Mouse (Mus musculus): ENCODE data around the gene Ppm1n. TPM values are rescaled to one million over a fixed set of nuclear protein-coding genes. Genes with fewer than 3 reads are reported as not detected.

Gene Ppm1n
- polyA plus RNA-seq (2014; fragmentation: Illumina TruSeq; extraction: RNeasy Lipid Tissue Mini Kit (QIAGEN cat#74804); ENCODE audit: low read depth, low replicate concordance), result not detected

DNA sequence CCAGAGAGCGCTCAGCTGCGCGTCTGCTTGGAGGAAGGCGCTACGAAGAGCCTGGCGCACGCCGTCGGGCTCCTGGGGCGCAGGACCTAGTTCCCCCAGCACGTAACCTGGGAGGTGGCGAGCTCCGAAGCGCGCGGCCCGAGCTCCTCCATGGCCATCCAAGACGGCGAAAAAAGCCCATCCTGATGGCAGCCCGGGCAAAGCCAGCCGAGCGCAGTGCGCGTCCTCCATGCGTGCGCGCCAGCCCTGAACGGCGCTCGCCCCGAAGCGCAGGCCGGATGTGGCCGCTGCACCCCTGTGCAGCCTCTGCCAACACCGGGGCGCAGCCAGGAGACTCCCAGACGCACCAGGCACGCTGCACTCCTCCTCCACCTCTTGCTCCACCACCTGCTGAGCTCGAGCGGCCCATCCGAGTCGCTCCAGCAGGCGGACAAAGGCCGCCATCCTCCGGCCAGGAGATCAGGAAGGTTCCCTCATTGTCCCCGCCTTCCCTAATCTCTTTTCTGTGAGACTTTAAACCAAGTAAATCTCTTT, at the start of gene Ppm1n:
Ppm1n (minus strand) TSS at position 484 of the 534 bp plus-strand sequence.

DNA sequence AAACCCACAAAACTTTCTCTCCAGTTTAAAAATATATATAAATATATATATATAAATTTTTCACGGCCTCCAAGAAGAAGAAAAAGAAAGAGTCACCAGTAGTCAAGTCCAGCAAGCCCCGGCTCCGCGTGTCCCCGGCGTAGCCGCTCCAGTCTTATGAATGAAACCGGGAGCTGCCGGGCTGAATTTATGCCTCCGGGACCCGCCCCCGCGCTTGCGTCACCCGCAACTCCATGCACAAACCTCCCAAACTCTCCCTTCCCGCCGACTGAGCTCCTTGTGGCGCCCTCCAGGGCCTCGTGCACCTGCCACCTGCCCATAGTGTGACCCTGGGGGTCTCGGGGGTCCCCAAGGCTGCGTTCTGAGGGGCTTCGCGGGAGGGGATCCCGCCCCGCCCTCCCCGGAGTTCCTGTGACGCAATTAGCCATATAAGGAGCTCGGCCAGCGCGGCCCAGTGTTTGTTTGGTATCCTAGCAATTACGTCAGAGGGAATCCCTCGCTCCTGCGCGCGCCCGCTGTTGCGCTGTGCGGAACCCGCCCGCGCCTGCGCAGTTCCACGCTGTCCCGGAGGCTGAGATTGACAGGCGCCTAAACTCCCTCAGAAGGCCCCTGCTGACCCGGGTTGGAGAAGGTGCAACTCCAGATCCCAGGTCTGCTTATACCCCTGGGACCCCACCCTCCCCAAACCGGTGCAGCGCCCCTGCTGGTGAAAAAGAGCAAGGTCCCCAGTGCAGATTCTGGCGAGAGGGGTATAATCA, 30.2 kb upstream of the Ppm1n start, which contains the start of gene Fosb:
Fosb (minus strand) TSS at position 168 of the 758 bp plus-strand sequence.

DNA sequence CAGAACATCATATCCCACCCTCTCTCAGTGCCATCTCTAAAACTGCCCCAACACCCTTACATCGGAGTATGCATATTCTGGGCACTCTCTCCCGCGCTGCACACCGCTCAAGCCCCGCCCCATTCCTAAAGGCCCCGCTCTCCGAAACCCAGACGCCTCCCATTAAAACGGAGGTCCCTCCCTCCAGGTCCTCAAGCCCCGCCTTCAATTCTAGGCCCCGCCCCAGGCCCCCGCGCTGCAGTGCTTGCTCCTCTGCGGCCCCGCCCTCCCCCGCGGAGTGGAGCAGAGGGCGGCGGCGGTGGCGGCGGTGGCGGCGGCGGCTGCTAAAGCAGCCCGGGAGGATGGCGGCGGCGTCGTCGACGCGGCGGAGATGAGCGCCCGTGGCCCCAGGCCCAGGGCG, 2.5 kb upstream of the Ppm1n start, which contains the start of gene Rtn2:
Rtn2 (plus strand) TSS at position 240 of the 400 bp plus-strand sequence.

DNA sequence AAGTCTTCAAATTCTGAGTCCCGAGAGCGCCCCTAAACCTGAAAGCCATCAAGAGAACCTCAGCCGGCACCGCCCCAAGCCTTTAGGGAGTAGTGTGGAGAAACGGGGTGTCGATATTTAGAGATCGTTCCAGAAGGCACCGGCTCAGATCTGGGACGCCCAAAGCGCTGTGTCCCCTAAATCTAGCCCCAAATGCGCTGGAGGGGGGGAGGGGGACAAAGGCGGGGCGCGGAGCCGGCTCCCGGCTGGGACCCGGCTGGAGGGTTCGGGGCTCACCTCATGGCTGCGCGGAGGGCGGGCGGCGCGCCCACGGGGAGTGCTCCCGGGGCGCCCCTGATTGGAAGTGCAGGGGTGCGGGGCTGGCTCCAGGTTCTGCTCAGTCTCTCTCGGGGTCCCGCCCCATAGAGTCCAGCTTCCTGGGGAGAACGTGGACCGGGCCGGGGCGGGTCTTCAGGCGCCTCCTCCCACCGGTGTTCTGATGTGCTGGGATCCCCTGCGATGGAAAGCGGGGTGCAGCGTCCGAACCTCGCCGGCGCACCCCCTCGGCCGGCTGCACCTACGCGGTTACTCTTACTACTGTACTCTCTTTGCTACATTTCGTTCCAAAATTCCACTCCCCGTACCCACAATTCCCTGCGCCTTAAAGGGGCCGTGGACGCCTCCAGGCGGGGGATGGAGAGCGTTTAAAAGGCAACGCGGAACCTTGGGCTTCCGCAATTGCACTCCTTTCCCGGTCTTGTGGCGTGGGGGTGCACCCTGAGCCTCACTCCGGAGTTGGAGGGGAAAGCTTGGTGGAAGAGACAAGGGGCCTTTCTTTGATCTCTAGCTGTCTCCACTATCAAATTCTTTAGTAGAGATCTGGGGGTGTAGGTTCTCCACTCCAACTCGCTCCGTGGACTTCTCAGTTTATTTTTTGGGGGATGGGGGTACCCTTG, 8.4 kb downstream of the Ppm1n start, which contains the start of gene Vasp:
Vasp (minus strand) TSS at position 580 of the 935 bp plus-strand sequence.

DNA sequence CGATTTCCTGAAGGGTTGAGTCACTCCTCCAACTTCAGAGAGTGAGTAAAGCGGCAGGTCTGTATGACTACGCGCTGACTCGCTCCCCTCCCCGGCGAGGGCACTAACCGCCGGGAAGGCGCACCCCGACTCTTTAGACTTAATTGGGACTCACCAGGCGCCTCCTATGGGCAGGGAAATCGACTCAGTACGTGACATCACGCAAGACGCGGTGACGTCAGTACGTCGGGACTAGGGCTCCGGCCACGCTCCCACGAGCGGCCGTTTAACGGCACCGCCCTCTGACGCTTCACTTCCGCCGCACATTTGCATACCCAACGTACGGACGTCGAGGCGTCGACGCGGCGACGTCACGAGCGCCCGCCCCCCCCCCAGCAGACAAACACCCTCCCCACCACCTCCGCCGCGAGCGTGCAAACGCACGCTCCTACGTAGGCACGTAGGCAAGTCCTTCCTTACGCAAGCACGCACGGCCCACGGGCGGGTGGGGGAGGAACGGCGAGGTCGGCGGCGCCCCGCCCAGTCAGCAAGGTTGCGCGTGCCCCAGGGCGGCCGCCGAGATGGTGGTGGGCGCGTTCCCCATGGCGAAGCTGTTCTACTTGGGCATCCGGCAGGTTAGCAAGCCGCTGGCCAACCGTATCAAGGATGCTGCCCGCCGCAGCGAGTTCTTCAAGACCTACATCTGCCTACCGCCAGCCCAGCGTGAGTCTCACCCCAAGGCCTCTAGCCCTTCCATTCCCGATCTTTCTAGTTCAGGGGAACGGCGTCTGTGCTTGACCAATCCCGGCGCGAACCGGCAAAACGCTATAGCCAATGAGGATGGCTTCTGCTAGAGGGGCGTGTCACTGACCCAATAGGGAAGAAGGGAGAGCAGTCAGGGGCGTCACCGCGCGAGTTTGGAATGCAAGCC, 51.7 kb downstream of the Ppm1n start, which contains the start of gene Opa3:
Opa3 (plus strand) TSS at position 452 of the 910 bp plus-strand sequence.

Other genes with a start within 250 kb of the Ppm1n start
- not detected for gene Rsph6a, start 225.4 kb downstream of the Ppm1n start, polyA plus RNA-seq (2014; fragmentation: Illumina TruSeq; extraction: RNeasy Lipid Tissue Mini Kit (QIAGEN cat#74804); ENCODE audit: low read depth, low replicate concordance)
- not detected for gene Dmwd, start 203.8 kb downstream of the Ppm1n start, polyA plus RNA-seq (2014; fragmentation: Illumina TruSeq; extraction: RNeasy Lipid Tissue Mini Kit (QIAGEN cat#74804); ENCODE audit: low read depth, low replicate concordance)
- 12.7 TPM for gene Dmpk, start 196.2 kb downstream of the Ppm1n start, polyA plus RNA-seq (2014; fragmentation: Illumina TruSeq; extraction: RNeasy Lipid Tissue Mini Kit (QIAGEN cat#74804); ENCODE audit: low read depth, low replicate concordance)
- 1.1 TPM for gene Six5, start 185.5 kb downstream of the Ppm1n start, polyA plus RNA-seq (2014; fragmentation: Illumina TruSeq; extraction: RNeasy Lipid Tissue Mini Kit (QIAGEN cat#74804); ENCODE audit: low read depth, low replicate concordance)
- not detected for gene Gm4969, start 161.7 kb downstream of the Ppm1n start, polyA plus RNA-seq (2014; fragmentation: Illumina TruSeq; extraction: RNeasy Lipid Tissue Mini Kit (QIAGEN cat#74804); ENCODE audit: low read depth, low replicate concordance)
- gene Fbxo46, start 160.2 kb downstream of the Ppm1n start, polyA plus RNA-seq (2014; fragmentation: Illumina TruSeq; extraction: RNeasy Lipid Tissue Mini Kit (QIAGEN cat#74804); ENCODE audit: low read depth, low replicate concordance), result 0.60 TPM
- gene Qpctl, start 130.8 kb downstream of the Ppm1n start, polyA plus RNA-seq (2014; fragmentation: Illumina TruSeq; extraction: RNeasy Lipid Tissue Mini Kit (QIAGEN cat#74804); ENCODE audit: low read depth, low replicate concordance), result 7.0 TPM
- 2.1 TPM for gene Snrpd2, start 130.3 kb downstream of the Ppm1n start, polyA plus RNA-seq (2014; fragmentation: Illumina TruSeq; extraction: RNeasy Lipid Tissue Mini Kit (QIAGEN cat#74804); ENCODE audit: low read depth, low replicate concordance)
- 0.44 TPM for gene Gipr, start 113.9 kb downstream of the Ppm1n start, polyA plus RNA-seq (2014; fragmentation: Illumina TruSeq; extraction: RNeasy Lipid Tissue Mini Kit (QIAGEN cat#74804); ENCODE audit: low read depth, low replicate concordance)
- 0.76 TPM for gene Eml2, start 103.6 kb downstream of the Ppm1n start, polyA plus RNA-seq (2014; fragmentation: Illumina TruSeq; extraction: RNeasy Lipid Tissue Mini Kit (QIAGEN cat#74804); ENCODE audit: low read depth, low replicate concordance)
- 0.76 TPM for gene Gpr4, start 67.5 kb downstream of the Ppm1n start, polyA plus RNA-seq (2014; fragmentation: Illumina TruSeq; extraction: RNeasy Lipid Tissue Mini Kit (QIAGEN cat#74804); ENCODE audit: low read depth, low replicate concordance)
- 12.0 TPM for gene Opa3, start 51.7 kb downstream of the Ppm1n start, polyA plus RNA-seq (2014; fragmentation: Illumina TruSeq; extraction: RNeasy Lipid Tissue Mini Kit (QIAGEN cat#74804); ENCODE audit: low read depth, low replicate concordance)
- gene Vasp, start 8.2 kb downstream of the Ppm1n start, polyA plus RNA-seq (2014; fragmentation: Illumina TruSeq; extraction: RNeasy Lipid Tissue Mini Kit (QIAGEN cat#74804); ENCODE audit: low read depth, low replicate concordance), result 121 TPM
- 1.6 TPM for gene Rtn2, start 2.6 kb upstream of the Ppm1n start, polyA plus RNA-seq (2014; fragmentation: Illumina TruSeq; extraction: RNeasy Lipid Tissue Mini Kit (QIAGEN cat#74804); ENCODE audit: low read depth, low replicate concordance)
- 1.4 TPM for gene Fosb, start 30.0 kb upstream of the Ppm1n start, polyA plus RNA-seq (2014; fragmentation: Illumina TruSeq; extraction: RNeasy Lipid Tissue Mini Kit (QIAGEN cat#74804); ENCODE audit: low read depth, low replicate concordance)
- 0.63 TPM for gene Ercc1, start 64.7 kb upstream of the Ppm1n start, polyA plus RNA-seq (2014; fragmentation: Illumina TruSeq; extraction: RNeasy Lipid Tissue Mini Kit (QIAGEN cat#74804); ENCODE audit: low read depth, low replicate concordance)
- 0.95 TPM for gene Cd3eap, start 79.4 kb upstream of the Ppm1n start, polyA plus RNA-seq (2014; fragmentation: Illumina TruSeq; extraction: RNeasy Lipid Tissue Mini Kit (QIAGEN cat#74804); ENCODE audit: low read depth, low replicate concordance)
- gene Ppp1r13l, start 79.7 kb upstream of the Ppm1n start, polyA plus RNA-seq (2014; fragmentation: Illumina TruSeq; extraction: RNeasy Lipid Tissue Mini Kit (QIAGEN cat#74804); ENCODE audit: low read depth, low replicate concordance), result not detected
- gene Ercc2, start 101.9 kb upstream of the Ppm1n start, polyA plus RNA-seq (2014; fragmentation: Illumina TruSeq; extraction: RNeasy Lipid Tissue Mini Kit (QIAGEN cat#74804); ENCODE audit: low read depth, low replicate concordance), result 1.1 TPM
- gene Klc3, start 124.0 kb upstream of the Ppm1n start, polyA plus RNA-seq (2014; fragmentation: Illumina TruSeq; extraction: RNeasy Lipid Tissue Mini Kit (QIAGEN cat#74804); ENCODE audit: low read depth, low replicate concordance), result not detected
- gene Ckm, start 124.7 kb upstream of the Ppm1n start, polyA plus RNA-seq (2014; fragmentation: Illumina TruSeq; extraction: RNeasy Lipid Tissue Mini Kit (QIAGEN cat#74804); ENCODE audit: low read depth, low replicate concordance), result not detected
- gene Mark4, start 178.8 kb upstream of the Ppm1n start, polyA plus RNA-seq (2014; fragmentation: Illumina TruSeq; extraction: RNeasy Lipid Tissue Mini Kit (QIAGEN cat#74804); ENCODE audit: low read depth, low replicate concordance), result 1.7 TPM
- not detected for gene Exoc3l2, start 183.3 kb upstream of the Ppm1n start, polyA plus RNA-seq (2014; fragmentation: Illumina TruSeq; extraction: RNeasy Lipid Tissue Mini Kit (QIAGEN cat#74804); ENCODE audit: low read depth, low replicate concordance)
- 4.9 TPM for gene Bloc1s3, start 228.3 kb upstream of the Ppm1n start, polyA plus RNA-seq (2014; fragmentation: Illumina TruSeq; extraction: RNeasy Lipid Tissue Mini Kit (QIAGEN cat#74804); ENCODE audit: low read depth, low replicate concordance)
- gene Trappc6a, start 228.3 kb upstream of the Ppm1n start, polyA plus RNA-seq (2014; fragmentation: Illumina TruSeq; extraction: RNeasy Lipid Tissue Mini Kit (QIAGEN cat#74804); ENCODE audit: low read depth, low replicate concordance), result not detected
- not detected for gene Nkpd1, start 237.8 kb upstream of the Ppm1n start, polyA plus RNA-seq (2014; fragmentation: Illumina TruSeq; extraction: RNeasy Lipid Tissue Mini Kit (QIAGEN cat#74804); ENCODE audit: low read depth, low replicate concordance)

Measured in sigmoid colon, adult 10 weeks (tissue).